Mouse (Mus musculus): ENCODE measurements at regions not wholly inside any gene's neighbourhood (a gene's known extent, or its start where the extent isn't known, plus 50 kb on each side); places are given as distances from the start of the nearest gene placed in this dataset.
A peak's percentile ranks its signal among the peaks of the same experiment; 100 is the strongest.

- no peak for DNase-seq (ENCODE audit: low spot score)
Measured at GRCm38 (mm10) chr16:91156506-91156905, 61.6 kb upstream of the 4932438H23Rik start.

GRCm38 (mm10) chr16:91160679-91161078 lies 64.6 kb upstream of the Olig2 start:
- no peak for DNase-seq (ENCODE audit: low spot score)

DNA sequence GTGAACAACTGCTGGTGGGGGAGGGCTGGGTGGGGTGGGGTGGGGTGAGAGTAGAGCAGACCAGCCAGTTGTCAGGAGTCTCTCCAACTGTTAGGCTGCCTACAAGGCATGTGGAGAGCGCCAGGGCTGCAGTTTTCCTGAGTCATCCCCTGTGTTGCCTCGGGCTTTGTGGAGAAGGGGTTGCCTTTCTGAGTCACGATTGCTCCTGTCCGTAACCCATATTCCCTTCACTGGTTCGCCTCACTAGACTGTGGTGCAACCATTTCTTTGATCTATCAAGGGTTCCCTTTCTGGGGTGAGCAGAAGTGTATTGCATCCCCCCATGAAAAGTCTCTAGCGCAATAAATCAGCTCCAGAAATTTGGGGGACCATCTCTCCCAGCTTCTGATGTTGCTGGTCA lies 63.6 kb upstream of the Olig2 start:
- DNase-seq (ENCODE audit: low spot score): no peak

DNA sequence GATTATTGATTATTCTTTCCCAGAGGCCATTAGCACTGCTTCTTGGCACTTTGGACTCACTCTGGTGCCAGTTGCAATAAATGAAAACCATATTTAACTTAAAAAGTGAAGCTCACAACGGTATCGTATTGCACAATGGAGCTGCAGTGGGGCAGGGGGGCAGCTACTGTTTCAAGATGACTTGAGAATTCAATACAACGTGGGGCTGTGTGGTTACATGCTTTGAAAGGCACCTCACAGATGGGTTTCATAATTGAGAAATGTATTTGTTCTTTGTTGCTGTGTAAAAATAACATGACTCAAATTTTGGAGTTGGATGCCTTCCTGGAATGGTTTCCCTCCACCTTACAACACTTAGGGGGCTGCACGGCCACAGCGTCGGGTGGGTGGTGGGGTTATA lies 62.9 kb upstream of the Olig2 start:
- DNase-seq (ENCODE audit: low spot score): no peak

DNA sequence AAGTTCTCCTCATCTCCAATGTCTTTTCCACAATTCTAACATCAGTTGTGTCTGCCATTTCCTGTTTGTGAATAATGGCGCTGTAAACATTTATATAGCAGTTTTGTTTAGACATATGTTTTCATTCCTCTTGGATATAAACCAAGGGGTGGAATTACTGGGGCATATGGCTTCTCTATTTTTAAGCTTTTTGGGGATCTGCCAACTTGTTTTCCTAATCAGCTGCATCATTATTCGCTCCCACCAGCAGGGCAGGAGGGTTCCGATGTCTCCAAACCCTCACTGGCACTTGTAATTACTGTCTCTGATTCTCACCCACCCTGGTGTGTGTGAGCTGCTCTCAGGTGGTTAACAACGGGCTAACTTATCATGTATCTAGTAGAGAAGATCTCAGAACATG lies 59.4 kb upstream of the Olig2 start:
- DNase-seq (ENCODE audit: low spot score): no peak

DNA sequence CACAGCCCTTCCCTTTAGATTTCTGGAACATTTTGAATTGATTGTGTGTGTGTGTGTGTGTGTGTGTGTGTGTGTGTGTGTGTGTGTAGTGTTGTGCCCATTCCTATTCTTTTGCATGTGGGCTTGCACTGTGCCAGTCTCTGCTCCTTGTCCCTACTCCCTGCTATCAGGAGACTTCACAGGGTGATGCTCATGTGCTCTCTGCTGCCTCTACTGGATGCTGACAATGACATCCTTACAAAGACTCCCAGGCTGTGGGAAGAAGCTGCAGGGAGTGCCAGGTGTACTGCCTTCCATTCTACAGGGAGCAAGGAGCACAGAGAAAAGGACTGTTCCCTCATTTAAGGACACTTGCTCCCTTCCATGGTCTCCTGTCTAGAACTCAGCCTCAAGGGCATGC lies 58.4 kb upstream of the Olig2 start:
- DNase-seq (ENCODE audit: low spot score): peak; percentile 2

- no peak for DNase-seq (ENCODE audit: low spot score)
Measured at GRCm38 (mm10) chr16:91168398-91168797, 56.9 kb upstream of the Olig2 start.

DNA sequence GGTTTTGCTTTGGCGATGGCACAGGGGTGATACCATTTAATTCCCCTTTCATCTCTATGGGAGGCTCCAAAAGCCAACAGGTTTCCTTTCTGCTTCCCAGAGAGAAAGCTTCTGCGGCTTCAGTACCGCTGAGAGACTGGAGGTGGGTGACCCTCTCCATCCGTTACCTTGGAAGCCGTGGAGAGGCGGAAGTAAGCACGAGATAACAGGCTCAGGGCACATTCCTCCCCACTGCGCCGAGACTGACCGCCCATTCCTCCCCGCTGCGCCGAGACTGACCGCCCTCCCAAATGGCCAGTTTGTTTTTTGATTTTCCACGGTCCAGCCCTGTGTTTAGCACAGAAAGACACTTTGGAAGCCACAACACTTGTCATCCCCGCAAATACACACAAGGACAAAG lies 55.4 kb upstream of the Olig2 start:
- DNase-seq (ENCODE audit: low spot score): no peak

- DNase-seq (ENCODE audit: low spot score): no peak
Measured at GRCm38 (mm10) chr16:91171911-91172440, 53.3 kb upstream of the Olig2 start.

DNA sequence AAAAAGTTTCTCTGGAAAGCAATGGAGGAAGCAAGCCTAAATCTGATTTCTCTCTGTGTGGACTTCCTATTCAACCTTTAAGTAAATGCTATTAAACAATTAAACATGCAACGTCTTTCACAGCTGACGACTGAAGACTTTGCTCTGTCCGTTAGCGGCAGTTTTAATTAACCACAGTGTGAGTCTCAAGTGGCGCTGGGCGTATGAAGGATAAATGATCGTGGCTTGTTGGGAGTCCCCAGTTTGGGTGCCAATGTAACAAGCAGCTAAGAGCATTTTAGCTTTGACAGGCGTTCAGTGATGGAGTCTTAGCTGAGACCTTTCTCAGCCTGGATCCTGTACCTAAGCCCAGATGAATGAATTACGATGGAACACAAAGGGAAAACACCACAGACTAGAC lies 52.7 kb upstream of the Olig2 start:
- DNase-seq (ENCODE audit: low spot score): no peak

DNA sequence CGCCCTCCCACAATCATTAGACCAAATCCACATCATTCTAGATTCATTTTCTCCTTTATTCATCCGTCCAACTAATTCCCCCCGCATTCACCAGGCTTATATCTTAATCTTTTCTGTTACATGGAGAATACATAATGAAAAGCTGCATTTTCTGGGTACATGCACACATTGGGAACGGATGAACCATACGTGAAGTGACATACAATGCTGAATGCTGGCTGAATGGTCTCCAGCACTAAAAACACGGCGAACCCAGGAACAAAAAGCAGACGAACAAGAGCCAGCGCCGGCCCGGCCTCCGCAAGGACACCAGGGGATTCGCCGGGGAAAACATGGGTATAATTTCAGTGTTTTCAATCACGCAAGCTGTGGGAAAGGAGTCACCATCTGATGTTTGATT lies 52.0 kb upstream of the Olig2 start:
- no peak for DNase-seq (ENCODE audit: low spot score)

DNA sequence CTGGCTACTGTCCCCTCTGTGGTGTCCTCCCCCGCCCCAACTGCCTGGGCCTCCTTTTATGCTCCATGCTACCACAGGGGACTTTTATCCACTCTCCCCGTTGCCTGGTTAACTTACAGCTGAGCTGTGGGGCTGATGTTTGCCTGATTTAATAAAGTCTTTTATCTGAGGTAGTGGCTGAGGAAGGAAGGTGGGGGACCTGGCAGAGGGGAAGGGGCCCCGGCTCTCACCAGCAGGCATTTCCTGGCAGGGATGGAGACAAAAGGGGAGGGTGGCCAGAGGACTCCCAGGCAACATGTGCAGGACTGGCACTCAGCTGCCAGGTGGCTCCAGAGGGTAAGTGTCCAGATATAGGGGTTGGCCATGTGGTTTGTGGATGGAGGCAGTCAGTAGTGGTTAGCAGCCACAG lies 51.4 kb upstream of the Olig2 start:
- DNase-seq (ENCODE audit: low spot score): no peak

DNA sequence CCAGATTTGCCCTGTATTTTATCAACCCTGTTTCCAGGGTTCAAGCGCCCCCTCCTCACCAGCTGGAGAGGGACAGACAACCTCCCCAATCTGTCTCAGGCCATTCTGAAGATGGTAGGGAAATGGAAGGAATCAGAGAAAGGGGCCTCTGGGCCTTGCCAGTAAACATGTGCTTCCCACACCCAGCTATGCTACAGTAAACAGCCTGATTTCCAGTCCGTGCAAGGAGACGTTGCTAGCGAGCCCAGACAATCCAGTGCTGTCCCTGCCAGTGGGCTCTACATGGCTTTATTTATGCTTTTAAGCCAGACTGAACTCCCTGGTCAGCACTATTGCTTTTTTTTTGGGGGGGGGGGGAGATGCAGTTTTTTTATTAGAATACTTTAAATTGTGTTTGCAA lies 50.9 kb upstream of the Olig2 start:
- no peak for DNase-seq (ENCODE audit: low spot score)

Measured in T-cell, adult 2 months (primary cell).